Mouse (Mus musculus): ENCODE data around the gene Brk1.

The Brk1 gene

DNA sequence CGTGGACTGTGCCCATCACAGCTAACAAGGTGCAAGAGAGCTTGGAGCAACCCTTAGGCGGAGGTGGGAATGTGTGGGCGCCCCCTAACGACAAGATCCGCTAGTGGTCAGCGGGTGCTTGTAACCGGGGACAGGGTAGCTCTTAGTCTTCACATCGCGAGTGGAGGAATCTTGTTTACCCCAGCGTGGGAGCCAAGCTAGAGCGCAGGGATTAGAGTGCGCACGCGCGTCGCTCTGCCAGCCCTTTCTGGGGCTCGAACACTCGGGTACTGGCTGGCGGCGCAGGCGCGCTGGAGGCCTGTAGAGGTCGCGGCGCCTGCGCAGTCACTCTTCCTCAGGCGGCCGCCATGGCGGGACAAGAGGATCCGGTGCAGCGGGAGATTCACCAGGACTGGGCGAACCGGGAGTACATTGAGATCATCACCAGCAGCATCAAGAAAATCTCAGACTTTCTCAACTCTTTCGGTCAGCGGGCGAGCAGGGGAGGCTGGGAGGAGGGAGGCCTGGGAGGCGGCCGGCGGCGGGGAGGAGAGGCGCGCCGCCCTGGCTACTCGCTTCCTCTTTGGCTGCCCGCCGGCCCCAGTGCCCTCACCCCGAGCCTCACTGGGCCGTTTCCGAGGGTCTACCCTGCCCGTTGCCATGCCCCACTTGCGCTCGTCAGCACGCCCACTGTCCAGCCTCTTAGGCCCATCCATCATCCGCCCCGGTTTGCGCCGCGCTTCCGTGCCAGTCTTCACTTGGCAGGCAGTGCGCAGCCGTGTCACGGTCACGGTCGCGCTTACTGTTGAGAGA lies at the start of gene Brk1:
TSS of gene Brk1 (plus strand) at position 341 of the 792 bp plus-strand sequence.
- peak; percentile 93 for DNase-seq

- DNase-seq = no peak
Observed at GRCm38 (mm10) chr6:113559736-113560135, 44.8 kb upstream of the Brk1 start.

- peak; percentile 41 for DNase-seq
Observed at GRCm38 (mm10) chr6:113564557-113564956, 40.0 kb upstream of the Brk1 start.

- DNase-seq = no peak
Observed at GRCm38 (mm10) chr6:113576044-113576443, 28.5 kb upstream of the Brk1 start.

- DNase-seq = no peak
Observed at GRCm38 (mm10) chr6:113579306-113579705, 25.3 kb upstream of the Brk1 start.

DNA sequence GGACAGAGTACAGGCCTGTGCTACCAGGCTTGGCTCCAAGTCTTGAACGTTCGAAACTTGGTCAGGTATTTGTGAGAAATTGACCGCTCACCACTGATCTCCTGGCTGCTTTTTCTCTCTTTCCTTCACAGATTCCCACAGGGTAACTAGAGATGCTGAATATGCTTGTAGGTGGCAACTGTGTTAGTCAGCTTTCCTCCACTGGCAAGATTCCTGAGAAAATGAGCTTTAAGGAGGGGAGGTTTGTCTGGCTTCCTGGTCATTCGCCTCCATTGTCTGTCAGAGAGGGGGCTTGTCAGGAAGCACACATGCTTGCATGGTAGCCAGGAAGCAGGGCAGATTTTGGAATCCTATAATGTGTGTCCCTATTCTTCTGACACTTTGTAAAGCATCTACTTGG lies 21.5 kb upstream of the Brk1 start:
- DNase-seq = no peak

GRCm38 (mm10) chr6:113585065-113585464 lies 19.5 kb upstream of the Brk1 start:
- no peak for DNase-seq

DNA sequence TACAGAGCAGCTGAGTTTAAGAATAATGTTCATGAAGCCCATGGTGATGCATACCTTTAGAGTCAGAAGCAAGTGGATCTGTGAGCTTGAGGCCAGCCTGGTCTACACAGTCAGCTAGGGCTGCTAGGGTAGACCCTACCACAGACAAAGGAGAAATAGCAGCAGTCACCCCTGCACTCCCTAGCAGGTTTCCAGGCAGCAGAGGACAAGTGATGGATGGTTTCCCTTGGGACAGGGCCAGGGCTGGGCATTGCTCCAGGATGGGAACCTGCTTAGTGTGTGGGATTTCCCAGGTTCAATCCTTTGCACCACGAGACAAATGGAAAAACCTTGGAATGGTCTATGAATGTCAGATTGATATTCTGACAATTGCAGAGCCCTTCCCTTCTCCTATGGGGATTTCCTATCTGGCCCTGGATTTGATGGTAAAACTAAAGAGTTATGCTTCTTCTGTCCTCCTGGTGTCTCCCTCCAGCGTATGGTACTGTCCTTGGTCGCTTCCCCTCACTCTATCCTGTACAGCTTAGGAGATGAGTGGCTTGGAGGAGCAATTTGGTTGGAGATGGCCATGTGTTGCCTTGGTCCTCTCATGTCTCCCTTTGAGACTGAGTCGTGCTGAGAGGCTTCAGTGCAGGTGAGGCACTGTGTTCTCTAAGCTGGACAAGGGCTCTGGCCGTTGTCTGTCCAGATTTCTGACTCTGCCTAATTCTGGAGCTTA lies 17.9 kb upstream of the Brk1 start:
- peak; percentile 83 for DNase-seq

DNA sequence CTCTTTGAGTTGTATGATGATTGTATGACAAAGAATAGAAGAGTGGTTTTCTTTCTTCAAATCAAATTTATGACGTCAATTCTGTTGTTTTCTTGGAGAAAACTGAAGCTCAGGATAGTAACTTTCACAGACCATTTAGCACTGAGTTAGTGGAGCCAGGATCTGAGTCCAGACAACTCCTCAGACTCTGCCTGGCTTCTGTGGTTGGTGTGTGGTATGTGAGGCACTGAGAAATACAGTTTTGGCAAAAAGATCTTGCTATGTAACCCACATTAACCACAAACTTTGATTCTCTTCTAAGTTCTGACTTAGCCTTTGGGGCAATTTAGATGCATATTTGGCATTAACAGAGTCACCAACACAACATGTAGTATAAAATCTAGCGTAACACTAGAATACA lies 11.9 kb upstream of the Brk1 start:
- no peak for DNase-seq

DNA sequence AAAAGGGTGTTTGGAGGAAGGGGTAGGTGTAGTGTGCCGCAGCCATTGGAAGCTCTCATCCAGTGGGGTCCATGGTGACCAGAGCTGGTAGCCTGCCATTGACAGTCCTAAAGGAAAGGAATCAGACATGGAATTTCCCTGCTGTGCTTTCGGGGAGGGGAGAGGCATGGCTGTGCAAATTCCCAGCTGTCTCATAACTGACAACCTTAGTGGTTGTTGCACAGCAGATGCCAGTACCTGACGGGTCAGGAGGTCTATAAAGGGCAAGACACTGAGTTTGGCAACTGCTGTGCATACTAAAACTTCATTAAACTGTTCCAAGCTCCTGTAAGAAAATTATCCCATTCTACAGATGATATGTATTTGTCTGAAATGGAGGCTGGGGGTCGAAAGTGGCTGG lies 6.6 kb upstream of the Brk1 start:
- no peak for DNase-seq

DNA sequence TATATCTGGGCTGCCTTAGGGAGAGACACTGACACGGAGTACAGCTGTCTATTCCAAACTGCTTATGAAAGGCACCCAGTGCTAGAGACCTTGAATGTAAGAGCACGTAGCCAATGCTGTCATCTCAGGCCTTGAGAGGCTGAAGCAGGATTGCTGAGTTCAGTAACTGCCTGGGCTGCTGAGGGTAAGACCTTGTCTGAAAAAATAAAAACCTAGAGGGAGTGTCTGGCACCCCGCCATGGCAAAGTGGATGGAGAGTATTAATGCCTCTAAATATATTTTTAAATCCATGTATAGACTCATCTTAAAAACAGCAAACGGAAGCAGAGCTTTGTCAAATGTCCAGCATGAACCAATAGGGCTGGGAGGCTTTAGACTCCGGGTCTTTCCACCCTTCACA lies 4.7 kb upstream of the Brk1 start:
- peak; percentile 20 for DNase-seq

DNA sequence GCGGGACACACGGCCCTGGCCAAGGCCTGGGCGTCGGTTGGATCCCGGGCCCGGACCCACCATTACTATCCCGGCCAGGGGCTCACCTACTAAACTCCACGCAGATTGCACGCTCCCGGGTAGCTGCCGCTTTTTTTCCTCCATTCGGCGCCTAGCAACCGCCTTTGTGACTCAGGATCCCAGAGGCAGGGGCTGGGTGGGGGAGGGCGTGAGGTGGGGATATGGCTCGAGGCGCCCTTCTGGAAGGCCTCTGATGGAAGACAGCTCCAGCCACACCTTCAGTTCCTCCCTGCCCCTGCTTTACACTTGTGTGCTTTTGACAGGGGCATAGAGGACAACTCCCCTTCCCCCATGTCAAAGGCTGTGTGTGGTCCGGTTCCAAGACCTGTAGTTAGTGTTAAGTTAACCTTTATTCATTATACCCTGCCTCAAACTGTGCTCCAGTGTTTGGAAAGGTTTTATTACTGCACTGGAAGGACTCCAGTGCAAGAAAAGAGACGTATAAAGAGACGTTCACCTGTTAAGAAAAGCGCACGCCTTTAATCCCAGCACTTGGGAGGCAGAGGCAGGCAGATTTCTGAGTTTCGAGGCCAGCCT lies 3.9 kb upstream of the Brk1 start, which contains the start of gene Fancd2os:
TSS of gene Fancd2os (minus strand) at position 173 of the 597 bp plus-strand sequence.
- DNase-seq = no peak

- DNase-seq = no peak
Observed at GRCm38 (mm10) chr6:113602821-113603220, 1.8 kb upstream of the Brk1 start.

- DNase-seq = no peak
Observed at GRCm38 (mm10) chr6:113603993-113604392, 579 bp upstream of the Brk1 start.

DNA sequence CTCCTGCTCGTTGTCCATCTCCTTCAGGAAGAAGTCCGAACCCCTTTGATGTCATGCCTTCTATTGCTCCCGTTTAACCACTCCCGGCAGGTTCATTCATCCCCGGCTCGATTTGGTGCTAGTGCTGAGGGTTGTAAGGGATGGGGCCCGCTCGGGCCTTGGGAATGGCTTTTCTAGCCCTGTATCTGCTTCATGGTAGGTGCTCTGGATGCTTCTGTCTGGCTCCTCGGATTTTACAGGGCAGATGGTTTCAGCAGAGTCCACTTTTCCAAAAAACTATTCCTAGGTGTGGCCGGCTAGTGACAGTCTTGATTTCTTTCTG lies 613 bp downstream of the Brk1 start:
- no peak for DNase-seq

DNA sequence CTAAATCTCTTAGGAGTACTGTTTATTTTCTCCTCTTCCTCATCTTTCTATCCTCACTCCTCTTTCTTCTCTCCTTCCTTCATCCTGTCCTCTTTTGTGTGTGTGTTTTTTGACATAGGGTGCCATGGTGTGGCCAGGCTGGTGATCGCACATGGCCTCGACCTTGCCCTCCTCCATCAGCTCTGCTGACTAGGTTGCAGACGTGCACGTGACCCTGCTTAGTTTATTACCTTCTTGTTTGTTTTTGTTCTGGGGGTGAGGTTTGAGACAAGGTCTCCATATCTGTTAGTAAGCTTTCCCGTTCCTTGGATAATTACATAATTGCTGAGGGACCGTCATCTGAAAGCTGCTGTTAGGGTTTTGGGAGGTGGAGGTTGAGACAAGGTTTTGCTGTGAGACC lies 4.3 kb downstream of the Brk1 start:
- DNase-seq = no peak

DNA sequence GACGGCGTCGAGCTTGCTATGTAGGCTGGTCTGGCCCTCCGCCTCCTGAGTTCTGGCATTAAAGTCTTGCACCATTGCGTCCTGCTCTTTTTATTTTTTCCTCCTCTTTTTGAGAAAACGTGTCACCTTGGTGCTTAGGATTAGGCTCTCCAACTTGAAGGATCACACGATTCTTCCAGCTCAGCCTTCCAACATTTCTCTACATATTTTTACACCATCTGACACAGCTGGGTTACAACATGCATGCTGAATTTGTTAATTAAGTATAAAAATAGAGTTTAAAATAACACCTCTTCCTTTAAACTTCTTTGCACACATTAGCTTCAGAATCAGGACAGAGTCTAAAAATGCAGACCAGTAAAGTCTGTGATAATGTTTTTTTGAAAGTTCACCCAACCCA lies 4.7 kb downstream of the Brk1 start:
- no peak for DNase-seq

GRCm38 (mm10) chr6:113612258-113612969 lies 7.8 kb downstream of the Brk1 start:
- peak; percentile 51 for DNase-seq

- DNase-seq = no peak
Observed at GRCm38 (mm10) chr6:113614152-113614551, 9.6 kb downstream of the Brk1 start.

- no peak for DNase-seq
Observed at GRCm38 (mm10) chr6:113614997-113615396, 10.4 kb downstream of the Brk1 start.

GRCm38 (mm10) chr6:113615489-113615888 lies 10.9 kb downstream of the Brk1 start:
- DNase-seq = no peak

GRCm38 (mm10) chr6:113623386-113623785 lies 18.8 kb downstream of the Brk1 start:
- no peak for DNase-seq

Measured in kidney, postnatal 14 days (tissue).